Mouse (Mus musculus): ENCODE measurements around the gene Kcnc1. TPM values are rescaled to one million over a fixed set of nuclear protein-coding genes. Genes with fewer than 3 reads are reported as not detected.

The Kcnc1 gene
- polyA plus RNA-seq, 1 experiment from 2014 or later = 0.50 TPM

- no peak overlapping the region for H3K9ac ChIP-seq (ENCODE audit: low read depth, low read length)
- H3K4me2 ChIP-seq (ENCODE audit: low read depth, low read length) = no peak overlapping the region
- no peaks in the 10 kb centered on the region for H3K9me3 ChIP-seq (ENCODE audit: control insufficient read depth, low read length)
- H3K4me3 ChIP-seq (ENCODE audit: low read length) = no peak overlapping the region
- H3K27ac ChIP-seq (ENCODE audit: low read length) = no peak overlapping the region
- H3K36me3 ChIP-seq (ENCODE audit: control insufficient read depth, insufficient read depth, low read length) = no peaks in the 10 kb centered on the region
- peaks cover 15% of the 10 kb centered on the region for H3K4me1 ChIP-seq (ENCODE audit: control insufficient read depth, insufficient read depth, low read length)
- WGBS = 80% methylated on average over 1 of the region's 1 CpGs
- ATAC-seq = no peak
- H3K27me3 ChIP-seq (replicated peaks; ENCODE audit: control insufficient read depth, insufficient read depth, low read length) = peaks cover 48% of the 10 kb centered on the region
Observed at GRCm38 (mm10) chr7:46399676-46400075, 3.4 kb downstream of the Kcnc1 start.

- Histone ChIP-seq H3K4me2 (ENCODE audit: low read depth, low read length) (no peak overlapping the region), H3K27me3 (replicated peaks; ENCODE audit: control insufficient read depth, insufficient read depth, low read length) (peaks cover 41% of the 10 kb centered on the region)
Observed at GRCm38 (mm10) chr7:46400346-46400745, 4.0 kb downstream of the Kcnc1 start.

GRCm38 (mm10) chr7:46401371-46402180 is 5.3 kb downstream of the Kcnc1 start:
- Histone ChIP-seq H3K4me3 (ENCODE audit: low read length) (no peak overlapping the region), H3K4me2 (ENCODE audit: low read depth, low read length) (no peak overlapping the region), H3K4me1 (ENCODE audit: control insufficient read depth, insufficient read depth, low read length) (peaks cover 9% of the 10 kb centered on the region), H3K36me3 (ENCODE audit: control insufficient read depth, insufficient read depth, low read length) (no peaks in the 10 kb centered on the region), H3K27ac (ENCODE audit: low read length) (no peak overlapping the region), H3K9ac (ENCODE audit: low read depth, low read length) (no peak overlapping the region), H3K9me3 (ENCODE audit: control insufficient read depth, low read length) (no peaks in the 10 kb centered on the region), H3K27me3 (replicated peaks; ENCODE audit: control insufficient read depth, insufficient read depth, low read length) (peaks cover 37% of the 10 kb centered on the region)
- no peak for ATAC-seq
- 65% methylated on average over 3 of the region's 3 CpGs for WGBS

More at GRCm38 (mm10) chr7:46400346-46400745, 4.0 kb downstream of the Kcnc1 start:
- WGBS = 40% methylated on average over 8 of the region's 8 CpGs
- H3K36me3 ChIP-seq (ENCODE audit: control insufficient read depth, insufficient read depth, low read length) = no peaks in the 10 kb centered on the region
- H3K4me1 ChIP-seq (ENCODE audit: control insufficient read depth, insufficient read depth, low read length) = peaks cover 15% of the 10 kb centered on the region
- no peaks in the 10 kb centered on the region for H3K9me3 ChIP-seq (ENCODE audit: control insufficient read depth, low read length)
- no peak overlapping the region for H3K27ac ChIP-seq (ENCODE audit: low read length)
- H3K9ac ChIP-seq (ENCODE audit: low read depth, low read length) = no peak overlapping the region
- no peak overlapping the region for H3K4me3 ChIP-seq (ENCODE audit: low read length)
- ATAC-seq = no peak

GRCm38 (mm10) chr7:46403616-46404485 is 7.6 kb downstream of the Kcnc1 start:
- Histone ChIP-seq H3K4me1 (ENCODE audit: control insufficient read depth, insufficient read depth, low read length) (no peaks in the 10 kb centered on the region), H3K36me3 (ENCODE audit: control insufficient read depth, insufficient read depth, low read length) (no peaks in the 10 kb centered on the region), H3K4me3 (ENCODE audit: low read length) (no peak overlapping the region), H3K4me2 (ENCODE audit: low read depth, low read length) (no peak overlapping the region), H3K27me3 (replicated peaks; ENCODE audit: control insufficient read depth, insufficient read depth, low read length) (peaks cover 15% of the 10 kb centered on the region), H3K9ac (ENCODE audit: low read depth, low read length) (no peak overlapping the region), H3K9me3 (ENCODE audit: control insufficient read depth, low read length) (no peaks in the 10 kb centered on the region), H3K27ac (ENCODE audit: low read length) (no peak overlapping the region)
- no peak for ATAC-seq
- 76% methylated on average over 15 of the region's 15 CpGs for WGBS

- H3K9ac ChIP-seq (ENCODE audit: low read depth, low read length) = no peak overlapping the region
- 78% methylated on average over 7 of the region's 7 CpGs for WGBS
- H3K4me2 ChIP-seq (ENCODE audit: low read depth, low read length) = no peak overlapping the region
- peaks cover 6% of the 10 kb centered on the region for H3K27me3 ChIP-seq (replicated peaks; ENCODE audit: control insufficient read depth, insufficient read depth, low read length)
- no peaks in the 10 kb centered on the region for H3K36me3 ChIP-seq (ENCODE audit: control insufficient read depth, insufficient read depth, low read length)
- H3K4me1 ChIP-seq (ENCODE audit: control insufficient read depth, insufficient read depth, low read length) = no peaks in the 10 kb centered on the region
- ATAC-seq = no peak
- H3K4me3 ChIP-seq (ENCODE audit: low read length) = no peak overlapping the region
- H3K9me3 ChIP-seq (ENCODE audit: control insufficient read depth, low read length) = no peaks in the 10 kb centered on the region
- no peak overlapping the region for H3K27ac ChIP-seq (ENCODE audit: low read length)
Observed at GRCm38 (mm10) chr7:46404756-46405155, 8.5 kb downstream of the Kcnc1 start.

GRCm38 (mm10) chr7:46408606-46409005 is 12.3 kb downstream of the Kcnc1 start:
- ATAC-seq = no peak

GRCm38 (mm10) chr7:46409204-46409789 is 13.0 kb downstream of the Kcnc1 start:
- 50% methylated on average over 12 of the region's 12 CpGs for WGBS
- H3K9ac ChIP-seq (ENCODE audit: low read depth, low read length) = no peak overlapping the region
- no peak overlapping the region for H3K4me2 ChIP-seq (ENCODE audit: low read depth, low read length)
- H3K4me1 ChIP-seq (ENCODE audit: control insufficient read depth, insufficient read depth, low read length) = no peaks in the 10 kb centered on the region
- H3K27ac ChIP-seq (ENCODE audit: low read length) = no peak overlapping the region
- no peaks in the 10 kb centered on the region for H3K9me3 ChIP-seq (ENCODE audit: control insufficient read depth, low read length)
- ATAC-seq = no peak
- H3K36me3 ChIP-seq (ENCODE audit: control insufficient read depth, insufficient read depth, low read length) = no peaks in the 10 kb centered on the region
- H3K4me3 ChIP-seq (ENCODE audit: low read length) = no peak overlapping the region
- H3K27me3 ChIP-seq (replicated peaks; ENCODE audit: control insufficient read depth, insufficient read depth, low read length) = no peaks in the 10 kb centered on the region

More at GRCm38 (mm10) chr7:46408606-46409005, 12.3 kb downstream of the Kcnc1 start:
- H3K4me2 ChIP-seq (ENCODE audit: low read depth, low read length) = no peak overlapping the region
- H3K27ac ChIP-seq (ENCODE audit: low read length) = no peak overlapping the region
- no peak overlapping the region for H3K4me3 ChIP-seq (ENCODE audit: low read length)
- H3K36me3 ChIP-seq (ENCODE audit: control insufficient read depth, insufficient read depth, low read length) = no peaks in the 10 kb centered on the region
- H3K9me3 ChIP-seq (ENCODE audit: control insufficient read depth, low read length) = no peaks in the 10 kb centered on the region
- no peaks in the 10 kb centered on the region for H3K27me3 ChIP-seq (replicated peaks; ENCODE audit: control insufficient read depth, insufficient read depth, low read length)
- 82% methylated on average over 9 of the region's 9 CpGs for WGBS
- no peak overlapping the region for H3K9ac ChIP-seq (ENCODE audit: low read depth, low read length)
- no peaks in the 10 kb centered on the region for H3K4me1 ChIP-seq (ENCODE audit: control insufficient read depth, insufficient read depth, low read length)

- 82% methylated on average over 6 of the region's 6 CpGs for WGBS
- H3K9me3 ChIP-seq (ENCODE audit: control insufficient read depth, low read length) = no peaks in the 10 kb centered on the region
- H3K27ac ChIP-seq (ENCODE audit: low read length) = no peak overlapping the region
- H3K9ac ChIP-seq (ENCODE audit: low read depth, low read length) = no peak overlapping the region
- no peak overlapping the region for H3K4me2 ChIP-seq (ENCODE audit: low read depth, low read length)
- H3K36me3 ChIP-seq (ENCODE audit: control insufficient read depth, insufficient read depth, low read length) = no peaks in the 10 kb centered on the region
- H3K27me3 ChIP-seq (replicated peaks; ENCODE audit: control insufficient read depth, insufficient read depth, low read length) = no peaks in the 10 kb centered on the region
- H3K4me1 ChIP-seq (ENCODE audit: control insufficient read depth, insufficient read depth, low read length) = no peaks in the 10 kb centered on the region
- no peak overlapping the region for H3K4me3 ChIP-seq (ENCODE audit: low read length)
- ATAC-seq = no peak
Observed at GRCm38 (mm10) chr7:46410727-46411126, 14.4 kb downstream of the Kcnc1 start.

GRCm38 (mm10) chr7:46412823-46413222 is 16.5 kb downstream of the Kcnc1 start:
- no peaks in the 10 kb centered on the region for H3K9me3 ChIP-seq (ENCODE audit: control insufficient read depth, low read length)
- no peaks in the 10 kb centered on the region for H3K4me1 ChIP-seq (ENCODE audit: control insufficient read depth, insufficient read depth, low read length)
- no peaks in the 10 kb centered on the region for H3K27me3 ChIP-seq (replicated peaks; ENCODE audit: control insufficient read depth, insufficient read depth, low read length)
- H3K27ac ChIP-seq (ENCODE audit: low read length) = no peak overlapping the region
- ATAC-seq = no peak
- H3K9ac ChIP-seq (ENCODE audit: low read depth, low read length) = no peak overlapping the region
- H3K4me2 ChIP-seq (ENCODE audit: low read depth, low read length) = no peak overlapping the region
- H3K36me3 ChIP-seq (ENCODE audit: control insufficient read depth, insufficient read depth, low read length) = no peaks in the 10 kb centered on the region
- H3K4me3 ChIP-seq (ENCODE audit: low read length) = no peak overlapping the region
- WGBS = 66% methylated on average over 5 of the region's 5 CpGs

Data from intestine, embryonic 16.5 days (tissue).